Mouse (Mus musculus): ENCODE data around the gene Ifitm10.
"Not testable (repeated sequence)": the region's sequence is repeated elsewhere in the genome, so short reads cannot be mapped to it uniquely, and the experiment has no call there.

Ifitm10 gene

GRCm38 (mm10) chr7:142321637-142322306 is 51.8 kb downstream of the Ifitm10 start:
- DNase-seq (ENCODE audit: low read depth), result not testable (repeated sequence)

GRCm38 (mm10) chr7:142320906-142321305 is 52.6 kb downstream of the Ifitm10 start:
- no peak for DNase-seq (ENCODE audit: low read depth)

- no peak for DNase-seq (ENCODE audit: low read depth)
Observed at GRCm38 (mm10) chr7:142319124-142319523, 54.4 kb downstream of the Ifitm10 start.

- DNase-seq (ENCODE audit: low read depth), result no peak
Observed at GRCm38 (mm10) chr7:142317216-142317615, 56.3 kb downstream of the Ifitm10 start.

GRCm38 (mm10) chr7:142316558-142316957 is 57.0 kb downstream of the Ifitm10 start:
- DNase-seq (ENCODE audit: low read depth), result peak; percentile 72

GRCm38 (mm10) chr7:142314600-142315285 is 58.8 kb downstream of the Ifitm10 start:
- DNase-seq (ENCODE audit: low read depth), result no peak

GRCm38 (mm10) chr7:142303929-142304328 is 69.6 kb downstream of the Ifitm10 start:
- DNase-seq (ENCODE audit: low read depth), result not testable (repeated sequence)

- no peak for DNase-seq (ENCODE audit: low read depth)
Observed at GRCm38 (mm10) chr7:142303249-142303648, 70.3 kb downstream of the Ifitm10 start, which contains the start of gene Krtap5-4. Krtap5-4 (plus strand) TSS chr7:142303549.

GRCm38 (mm10) chr7:142297018-142297417 is 76.5 kb downstream of the Ifitm10 start, which contains the start of gene Krtap5-1:
Krtap5-1 (minus strand) TSS chr7:142297118.
- DNase-seq (ENCODE audit: low read depth), result not testable (repeated sequence)

- DNase-seq (ENCODE audit: low read depth), result not testable (repeated sequence)
Observed at GRCm38 (mm10) chr7:142296108-142296507, 77.4 kb downstream of the Ifitm10 start.

- no peak for DNase-seq (ENCODE audit: low read depth)
Observed at GRCm38 (mm10) chr7:142295418-142295817, 78.1 kb downstream of the Ifitm10 start.

GRCm38 (mm10) chr7:142293851-142294250 is 79.7 kb downstream of the Ifitm10 start:
- DNase-seq (ENCODE audit: low read depth), result peak; percentile 54

GRCm38 (mm10) chr7:142285910-142286612 is 87.5 kb downstream of the Ifitm10 start:
- DNase-seq (ENCODE audit: low read depth), result not testable (repeated sequence)

- no peak for DNase-seq (ENCODE audit: low read depth)
Observed at GRCm38 (mm10) chr7:142285130-142285835, 88.3 kb downstream of the Ifitm10 start.

- peak; percentile 95 for DNase-seq (ENCODE audit: low read depth)
Observed at GRCm38 (mm10) chr7:142284615-142285080, 88.9 kb downstream of the Ifitm10 start.

GRCm38 (mm10) chr7:142284023-142284591 is 89.4 kb downstream of the Ifitm10 start:
- DNase-seq (ENCODE audit: low read depth), result peak; percentile 75

GRCm38 (mm10) chr7:142282847-142283246 is 90.7 kb downstream of the Ifitm10 start:
- not testable (repeated sequence) for DNase-seq (ENCODE audit: low read depth)

- not testable (repeated sequence) for DNase-seq (ENCODE audit: low read depth)
Observed at GRCm38 (mm10) chr7:142279291-142279690, 94.3 kb downstream of the Ifitm10 start.

- peak; percentile 70 for DNase-seq (ENCODE audit: low read depth)
Observed at GRCm38 (mm10) chr7:142278183-142278582, 95.4 kb downstream of the Ifitm10 start.
